Comparison of ENCODE assay signal across 1 mouse cellular context in the genomic region with DNA sequence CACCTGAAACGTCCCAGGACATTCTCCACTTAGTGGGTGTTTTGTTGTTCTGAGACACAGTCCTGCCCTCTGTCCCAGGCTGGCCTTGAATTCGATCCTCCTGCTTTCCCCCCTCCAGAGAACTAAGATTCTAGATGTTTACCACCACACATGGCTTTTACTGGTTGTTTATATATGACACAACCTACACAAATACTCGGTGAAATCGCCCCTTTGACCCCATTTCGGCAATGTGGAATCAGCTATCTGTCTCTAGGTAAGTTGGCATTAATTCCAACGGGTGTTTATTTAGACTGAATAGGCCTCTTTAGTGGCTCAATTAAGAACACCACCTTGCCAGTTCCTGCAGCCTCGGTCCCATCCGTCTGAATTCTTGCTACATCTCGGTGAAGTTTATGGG.
TF ChIP-seq lines count a peak whose summit lies in the region.

No protein-coding gene starts in this region.

TF ChIP-seq in CH12.LX, 34 proteins besides CTCF, POLR2A, EP300 and RAD21:
- TF ChIP-seq MAX (IDR thresholded peaks at IDR 0.05; ENCODE audit: low read length): no peak
- TF ChIP-seq JUN (IDR thresholded peaks at IDR 0.05; ENCODE audit: insufficient read depth, low read depth, low read length): no peak
- no peak for TF ChIP-seq MYC (IDR thresholded peaks at IDR 0.05; ENCODE audit: low read depth, low read length)
- no peak for TF ChIP-seq ETS1 (conservative IDR thresholded peaks at IDR 0.05; ENCODE audit: low read depth, low read length)
- TF ChIP-seq NRF1 (IDR thresholded peaks at IDR 0.05; ENCODE audit: low read depth, low read length): no peak
- no peak for TF ChIP-seq BHLHE40 (IDR thresholded peaks at IDR 0.05; ENCODE audit: low read depth, low read length)
- TF ChIP-seq POLR2AphosphoS2 (IDR thresholded peaks at IDR 0.05; ENCODE audit: low read depth, low read length): no peak
- no peak for TF ChIP-seq UBTF (IDR thresholded peaks at IDR 0.05; ENCODE audit: low read depth, low read length)
- TF ChIP-seq NELFE (IDR thresholded peaks at IDR 0.05; ENCODE audit: low read depth, low read length): no peak
- TF ChIP-seq ZNF384 (IDR thresholded peaks at IDR 0.05; ENCODE audit: low read depth, low read length): no peak
- no peak for TF ChIP-seq ZMIZ1 (IDR thresholded peaks at IDR 0.05; ENCODE audit: low read depth, low read length)
- TF ChIP-seq CHD1 (IDR thresholded peaks at IDR 0.05; ENCODE audit: low read depth, low read length): no peak
